Mouse (Mus musculus): ENCODE data around the gene Aplp2.

Aplp2 gene

GRCm38 (mm10) chr9:31127876-31128465 is 83.6 kb downstream of the Aplp2 start:
- DNase-seq (ENCODE audit: low spot score): no peak

DNA sequence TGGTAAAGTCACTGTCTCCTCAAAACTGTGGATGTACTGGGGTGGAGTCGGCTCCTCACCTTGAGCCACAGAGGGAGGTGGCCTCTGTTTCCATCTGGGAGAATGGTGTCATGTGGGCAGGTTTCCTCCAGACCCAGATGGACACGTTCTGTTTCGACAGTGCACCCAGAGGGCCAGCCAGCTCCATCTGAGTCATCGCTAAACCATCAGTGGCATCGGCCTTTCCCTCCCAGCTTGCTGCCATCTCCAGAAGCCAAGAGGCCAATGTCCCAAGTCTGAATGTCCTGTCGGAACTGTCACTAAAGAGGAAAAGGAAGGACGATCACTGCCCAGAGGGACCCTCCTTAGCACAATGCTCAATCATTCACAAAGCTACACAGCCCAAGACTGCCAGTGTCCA is 85.5 kb downstream of the Aplp2 start:
- no peak for DNase-seq (ENCODE audit: low spot score)

- no peak for DNase-seq (ENCODE audit: low spot score)
Measured at GRCm38 (mm10) chr9:31122464-31123030, 89.1 kb downstream of the Aplp2 start.

DNA sequence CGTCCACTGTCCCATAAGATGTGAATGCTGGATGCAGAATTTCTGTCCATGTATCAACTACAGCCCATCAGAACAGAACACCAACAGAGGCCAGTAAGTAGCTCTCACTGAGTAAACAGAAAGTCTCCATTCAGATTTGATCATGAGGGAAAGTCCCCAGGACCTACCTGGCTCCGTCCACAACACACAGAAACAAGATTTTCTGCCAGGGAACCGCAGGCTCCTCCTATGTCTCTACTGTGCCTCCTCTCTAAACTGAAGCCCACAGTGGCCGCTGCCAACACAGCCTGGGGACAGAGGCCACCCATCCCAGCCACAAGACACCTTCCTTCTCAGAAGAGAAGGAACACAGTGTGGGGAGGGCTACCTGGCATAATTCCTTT is 91.1 kb downstream of the Aplp2 start:
- no peak for DNase-seq (ENCODE audit: low spot score)

- DNase-seq (ENCODE audit: low spot score): no peak
Measured at GRCm38 (mm10) chr9:31119882-31120532, 91.6 kb downstream of the Aplp2 start.

DNA sequence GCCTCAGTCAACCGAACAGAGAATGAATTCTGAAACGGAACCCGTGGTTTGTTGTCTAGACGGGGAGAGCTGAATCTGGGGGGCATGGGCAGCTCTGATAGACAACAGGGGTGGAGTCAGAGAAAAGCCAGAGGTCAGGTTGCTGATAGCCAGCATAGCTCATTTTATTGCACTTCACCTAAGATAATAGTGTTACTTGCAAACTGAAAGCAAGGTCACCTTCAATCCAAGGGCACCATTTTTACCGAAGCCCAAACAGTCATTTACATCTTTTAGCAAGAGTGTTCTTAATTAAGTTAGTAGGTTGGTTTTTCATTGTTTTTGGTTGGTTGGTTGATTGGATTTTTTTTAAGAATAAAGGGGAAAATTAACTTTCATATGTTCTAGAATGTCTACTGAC is 92.2 kb downstream of the Aplp2 start:
- DNase-seq (ENCODE audit: low spot score): no peak

GRCm38 (mm10) chr9:31118520-31119298 is 92.9 kb downstream of the Aplp2 start:
- DNase-seq (ENCODE audit: low spot score): no peak

GRCm38 (mm10) chr9:31117488-31117887 is 94.1 kb downstream of the Aplp2 start:
- DNase-seq (ENCODE audit: low spot score): no peak

GRCm38 (mm10) chr9:31117088-31117487 is 94.5 kb downstream of the Aplp2 start:
- no peak for DNase-seq (ENCODE audit: low spot score)

DNA sequence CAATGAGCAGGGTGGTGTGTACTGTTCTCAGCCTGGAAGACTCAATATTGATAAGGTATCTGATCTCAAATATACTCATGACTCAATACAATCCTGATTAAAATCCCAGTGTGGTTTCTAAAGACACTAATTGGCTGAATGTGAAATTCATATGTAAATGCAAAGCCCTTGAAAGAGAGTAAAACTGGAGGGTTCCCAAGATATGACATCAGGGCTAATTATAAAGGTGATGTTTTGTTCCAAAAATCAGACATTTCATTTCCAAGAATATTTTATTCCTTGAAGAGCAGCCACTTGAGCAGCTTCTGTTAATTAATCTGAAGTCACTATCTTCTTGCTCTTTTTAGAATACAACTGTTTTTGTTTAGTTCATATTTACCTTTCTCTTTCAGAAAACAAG is 96.0 kb downstream of the Aplp2 start:
- no peak for DNase-seq (ENCODE audit: low spot score)

DNA sequence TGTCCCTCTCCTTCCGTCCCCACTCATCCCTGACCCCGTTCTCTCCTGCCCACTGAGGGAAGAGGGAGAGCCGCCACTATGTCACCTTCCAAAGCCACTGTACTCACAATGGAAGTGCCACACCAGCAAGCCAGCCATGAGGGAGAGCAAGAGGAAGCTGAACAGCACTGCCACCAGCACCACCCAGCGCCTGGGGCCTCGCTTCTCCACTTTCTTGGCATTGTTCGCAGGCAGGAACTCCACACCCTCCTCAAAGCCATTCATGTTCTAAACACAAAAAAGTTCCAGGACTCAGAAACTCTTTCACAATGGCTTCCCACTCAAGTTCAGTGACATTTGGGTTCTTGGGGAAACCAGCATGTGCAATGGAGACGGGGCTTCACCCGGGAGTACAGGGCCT is 103.2 kb downstream of the Aplp2 start:
- no peak for DNase-seq (ENCODE audit: low spot score)
